Mouse (Mus musculus): ENCODE measurements around the gene Coq10a. TPM values are rescaled to one million over a fixed set of nuclear protein-coding genes. Genes with fewer than 3 reads are reported as not detected.

The Coq10a gene
- total RNA-seq, 2 experiments from 2014 or later: 52.9 to 53.5 TPM

- no peak for DNase-seq (ENCODE audit: extremely low spot score in 1 of 2, low spot score in 1 of 2)
Measured at GRCm38 (mm10) chr10:128388941-128389340, 20.1 kb upstream of the Coq10a start.

- no peak for DNase-seq (ENCODE audit: extremely low spot score in 1 of 2, low spot score in 1 of 2)
Measured at GRCm38 (mm10) chr10:128385902-128386301, 17.1 kb upstream of the Coq10a start.

- no peak for DNase-seq (ENCODE audit: extremely low spot score in 1 of 2, low spot score in 1 of 2)
Measured at GRCm38 (mm10) chr10:128382482-128382881, 13.7 kb upstream of the Coq10a start.

- no peak for DNase-seq (ENCODE audit: extremely low spot score in 1 of 2, low spot score in 1 of 2)
Measured at GRCm38 (mm10) chr10:128380565-128380964, 11.8 kb upstream of the Coq10a start.

GRCm38 (mm10) chr10:128379260-128379659 lies 10.5 kb upstream of the Coq10a start:
- DNase-seq (ENCODE audit: extremely low spot score in 1 of 2, low spot score in 1 of 2): no peak

GRCm38 (mm10) chr10:128378462-128378861 lies 9.7 kb upstream of the Coq10a start:
- DNase-seq (ENCODE audit: extremely low spot score in 1 of 2, low spot score in 1 of 2): no peak

GRCm38 (mm10) chr10:128377940-128378448 lies 9.2 kb upstream of the Coq10a start:
- DNase-seq (ENCODE audit: extremely low spot score in 1 of 2, low spot score in 1 of 2): no peak

- DNase-seq (ENCODE audit: extremely low spot score in 1 of 2, low spot score in 1 of 2): peak in 1 of 2 experiments; percentile 36
Measured at GRCm38 (mm10) chr10:128377222-128377939, 8.6 kb upstream of the Coq10a start.

- DNase-seq (ENCODE audit: extremely low spot score in 1 of 2, low spot score in 1 of 2): peak; percentile 77 to 86
Measured at GRCm38 (mm10) chr10:128376455-128377211, 7.8 kb upstream of the Coq10a start, which contains the start of gene Ankrd52. Gene Ankrd52 (plus strand): TSS chr10:128377115.

- no peak for DNase-seq (ENCODE audit: extremely low spot score in 1 of 2, low spot score in 1 of 2)
Measured at GRCm38 (mm10) chr10:128376099-128376454, 7.3 kb upstream of the Coq10a start.

- no peak for DNase-seq (ENCODE audit: extremely low spot score in 1 of 2, low spot score in 1 of 2)
Measured at GRCm38 (mm10) chr10:128374393-128374792, 5.6 kb upstream of the Coq10a start.

GRCm38 (mm10) chr10:128372989-128373748 lies 4.4 kb upstream of the Coq10a start:
- DNase-seq (ENCODE audit: extremely low spot score in 1 of 2, low spot score in 1 of 2): no peak

GRCm38 (mm10) chr10:128372142-128372541 lies 3.3 kb upstream of the Coq10a start:
- no peak for DNase-seq (ENCODE audit: extremely low spot score in 1 of 2, low spot score in 1 of 2)

GRCm38 (mm10) chr10:128370601-128371000 lies 1.8 kb upstream of the Coq10a start:
- no peak for DNase-seq (ENCODE audit: extremely low spot score in 1 of 2, low spot score in 1 of 2)

- DNase-seq (ENCODE audit: extremely low spot score in 1 of 2, low spot score in 1 of 2): no peak
Measured at GRCm38 (mm10) chr10:128370021-128370420, 1.2 kb upstream of the Coq10a start.

- no peak for DNase-seq (ENCODE audit: extremely low spot score in 1 of 2, low spot score in 1 of 2)
Measured at GRCm38 (mm10) chr10:128369599-128369998, 802 bp upstream of the Coq10a start.

GRCm38 (mm10) chr10:128369218-128369543 lies 384 bp upstream of the Coq10a start:
- DNase-seq (ENCODE audit: extremely low spot score in 1 of 2, low spot score in 1 of 2): no peak

- DNase-seq (ENCODE audit: extremely low spot score in 1 of 2, low spot score in 1 of 2): no peak
Measured at GRCm38 (mm10) chr10:128367899-128368401, 847 bp downstream of the Coq10a start.

GRCm38 (mm10) chr10:128362568-128362967 lies 6.2 kb downstream of the Coq10a start:
- DNase-seq (ENCODE audit: extremely low spot score in 1 of 2, low spot score in 1 of 2): no peak

GRCm38 (mm10) chr10:128361836-128362235 lies 7.0 kb downstream of the Coq10a start:
- no peak for DNase-seq (ENCODE audit: extremely low spot score in 1 of 2, low spot score in 1 of 2)

- DNase-seq (ENCODE audit: extremely low spot score in 1 of 2, low spot score in 1 of 2): no peak
Measured at GRCm38 (mm10) chr10:128359226-128359625, 9.6 kb downstream of the Coq10a start.
